Mouse (Mus musculus) v-Abl transformed pro-B cells (cell line): ENCODE measurements around the gene Slc30a1.

Experiments used
- in situ Hi-C, 2 experiments: fragments of 400-800 bp; cut with MboI; formaldehyde crosslinking; loops; one replicate each; pipeline ENCODE4 v1.15.1; 2025; ENCODE audit not compliant: unreplicated experiment in 2 of 2

Slc30a1 gene

DNA sequence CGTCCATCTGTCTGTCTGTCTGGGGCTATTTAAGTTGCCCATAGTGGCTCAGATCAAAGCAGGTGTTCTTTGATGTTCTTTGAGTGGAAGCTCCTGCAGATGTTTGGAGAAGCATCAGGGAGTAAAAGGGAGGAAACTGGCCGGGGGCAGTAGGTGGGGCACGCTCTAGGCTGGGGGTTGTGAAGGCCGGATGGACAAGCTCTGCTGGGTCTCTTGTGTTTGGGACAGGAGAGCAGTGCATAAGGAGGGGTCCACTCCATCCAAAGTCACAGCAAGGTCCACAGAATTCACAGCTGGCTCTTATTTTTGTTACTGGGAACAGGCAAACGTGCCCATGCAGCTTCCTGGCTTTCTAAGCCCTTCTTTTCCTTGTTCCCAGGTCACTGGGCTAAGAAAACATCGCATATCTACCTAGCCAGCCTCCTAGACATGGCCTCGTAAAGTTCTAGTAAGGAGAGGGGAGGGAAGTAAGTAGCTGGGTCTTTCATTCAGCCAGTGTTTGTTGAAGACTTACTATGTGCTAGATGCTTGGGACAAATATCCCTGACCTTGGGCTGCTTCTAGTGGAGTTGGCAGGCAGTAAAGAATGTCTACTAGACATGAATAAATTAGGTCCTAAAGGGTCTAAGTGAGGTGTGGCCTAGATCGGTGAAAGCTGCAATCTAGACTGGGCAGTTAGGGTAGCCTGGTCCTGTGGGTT is 25.9 kb downstream of the Slc30a1 start:
- in situ Hi-C loops: no loop called here

DNA sequence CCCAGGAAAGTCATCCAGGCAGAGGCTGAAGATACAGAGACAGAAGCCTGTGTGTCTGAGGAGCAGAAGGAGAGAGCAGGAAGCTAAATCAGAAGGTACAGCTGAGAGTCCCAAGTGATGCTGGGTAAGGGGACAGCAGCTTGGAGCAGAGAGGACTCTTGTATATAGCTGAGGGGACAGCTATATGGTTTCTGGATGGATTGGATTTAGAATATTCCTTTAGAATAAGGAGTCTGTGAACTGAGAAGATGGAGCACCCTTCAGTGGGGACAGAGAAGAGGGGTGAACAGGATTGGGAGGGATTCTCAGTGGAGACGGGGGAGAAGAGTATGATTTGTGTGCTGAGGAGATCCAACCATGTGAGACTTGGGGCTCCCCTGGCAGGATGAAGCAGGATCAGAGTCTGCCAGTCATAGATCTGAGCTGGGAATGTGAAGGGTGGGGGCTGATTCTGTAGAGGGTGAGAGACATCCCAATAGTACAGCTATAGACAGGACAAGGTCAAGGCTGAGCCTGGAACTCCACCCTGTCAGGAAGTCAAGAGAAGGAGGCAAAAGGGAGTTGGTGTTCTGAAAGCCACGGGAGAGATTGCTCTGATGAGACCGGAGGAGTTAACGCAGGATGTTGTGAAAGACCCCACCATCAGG is 26.5 kb downstream of the Slc30a1 start:
- in situ Hi-C loops: no loop called here

DNA sequence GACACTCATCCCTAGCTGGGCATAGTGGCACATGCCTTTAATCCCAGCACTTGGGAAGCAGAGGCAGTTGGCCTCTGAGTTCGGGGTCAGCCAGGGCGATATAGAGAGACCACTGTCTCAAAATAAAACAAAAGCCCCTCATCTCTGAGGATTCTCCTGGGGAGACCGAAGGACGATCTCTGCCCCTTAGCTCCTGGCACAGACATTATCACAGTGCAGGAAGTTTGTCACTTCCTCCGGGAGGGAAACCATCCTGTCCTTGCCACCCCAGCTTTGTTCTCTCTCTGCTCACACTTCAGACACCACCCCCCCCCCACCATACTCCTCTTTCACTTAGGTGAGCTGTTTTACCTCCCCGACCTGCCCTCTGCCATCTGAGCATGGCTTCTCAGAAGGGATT is 37.1 kb downstream of the Slc30a1 start:
- in situ Hi-C loops: no loop called here

DNA sequence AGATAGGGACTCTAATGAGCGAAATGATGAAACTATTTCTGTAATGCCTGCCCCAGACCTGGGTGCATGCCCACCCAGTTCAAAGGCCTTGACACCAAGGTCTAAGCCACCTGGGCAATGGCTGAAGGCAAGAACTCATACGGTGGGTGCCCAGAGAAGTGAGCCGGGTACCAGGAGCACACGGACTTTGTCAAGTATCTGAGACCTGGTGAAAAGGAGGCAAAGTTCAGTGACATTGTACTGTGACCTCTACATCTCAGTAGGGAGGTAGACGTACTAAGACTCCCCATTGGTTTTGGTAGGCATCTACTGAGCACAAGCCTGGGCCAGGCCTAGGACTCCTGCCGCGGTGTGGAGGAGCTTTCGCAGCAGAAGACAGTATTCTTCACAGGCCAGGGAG is 38.8 kb downstream of the Slc30a1 start:
- in situ Hi-C loops: no loop called here

DNA sequence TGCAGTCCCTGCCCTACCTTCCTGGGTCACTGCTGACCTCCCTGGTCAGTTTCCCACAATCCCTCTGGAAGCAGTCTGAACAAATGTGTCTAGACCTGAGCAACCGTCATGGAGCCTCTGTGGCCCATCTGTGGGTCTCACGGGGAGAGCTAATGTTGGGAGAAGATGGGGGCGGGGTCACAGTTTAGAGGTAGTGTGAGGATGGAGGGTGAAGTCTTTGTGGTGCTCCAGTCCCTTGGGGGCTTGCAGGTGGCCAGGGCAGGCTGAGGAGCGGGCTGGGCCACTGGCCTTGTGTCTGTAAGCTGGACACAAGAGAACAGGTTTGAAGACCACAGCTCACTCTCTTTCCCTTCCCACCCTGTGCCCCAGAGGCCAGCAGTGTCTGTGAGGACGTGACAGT is 39.2 kb downstream of the Slc30a1 start:
- in situ Hi-C loops: no loop called here

DNA sequence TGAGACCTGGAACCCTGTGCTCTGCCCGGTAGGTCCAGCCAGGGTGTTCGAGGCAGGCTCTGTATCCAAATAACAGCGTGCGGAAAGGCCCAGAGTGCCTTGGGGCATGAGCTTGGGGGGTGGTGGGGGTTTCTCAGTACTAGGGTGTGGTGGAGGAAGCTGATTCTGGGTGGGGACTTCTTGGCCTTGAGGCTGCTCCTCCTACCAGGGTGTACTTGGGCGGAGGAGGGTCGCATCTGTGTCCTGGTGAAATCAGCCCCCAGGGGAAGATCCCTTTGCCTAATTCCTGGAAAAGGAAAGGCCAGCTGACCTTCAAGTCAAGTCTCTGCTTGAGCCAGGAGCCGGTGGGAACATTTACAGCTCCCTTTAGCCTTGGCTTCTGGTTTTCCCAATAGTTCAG is 39.7 kb downstream of the Slc30a1 start:
- in situ Hi-C loops: no loop called here

DNA sequence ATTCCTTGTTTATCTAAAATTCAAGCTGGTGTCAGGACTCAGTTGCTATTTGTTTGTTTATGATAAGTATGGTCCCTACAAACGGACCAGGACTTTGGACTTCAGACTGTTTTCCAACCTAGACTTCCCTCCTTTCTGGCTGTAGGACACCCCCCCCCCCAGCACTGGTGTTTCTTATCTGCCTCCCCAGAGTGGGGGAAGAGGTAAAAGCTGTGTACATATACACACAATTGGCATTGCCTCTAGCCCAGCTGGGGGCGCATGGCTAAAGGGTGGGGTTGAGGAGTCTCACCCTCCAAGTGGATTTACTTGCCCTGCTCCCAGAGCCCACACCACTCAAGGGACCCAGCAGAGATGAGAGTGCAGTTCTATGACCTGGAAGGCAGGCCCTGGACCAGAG is 40.3 kb downstream of the Slc30a1 start:
- in situ Hi-C loops: no loop called here

DNA sequence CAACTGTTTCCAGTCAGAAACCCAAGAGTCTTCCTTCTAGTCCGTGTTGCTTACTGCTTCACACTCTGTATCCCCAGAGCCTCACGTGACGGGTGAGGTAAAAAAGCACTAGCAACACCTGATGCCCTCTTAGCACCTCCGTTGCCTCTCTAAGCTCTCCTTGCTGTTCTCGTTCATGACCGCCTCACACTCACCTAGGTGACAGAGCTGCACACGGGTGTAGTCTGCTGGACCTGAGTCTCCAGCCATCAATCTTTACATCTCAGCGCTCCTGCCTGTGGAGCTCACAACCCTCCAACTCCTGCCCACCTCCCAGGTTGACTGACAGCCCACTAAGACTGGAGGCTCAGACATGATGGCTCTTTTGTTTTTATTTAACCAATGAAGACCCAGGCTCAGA is 41.2 kb downstream of the Slc30a1 start:
- in situ Hi-C loops: no loop called here

DNA sequence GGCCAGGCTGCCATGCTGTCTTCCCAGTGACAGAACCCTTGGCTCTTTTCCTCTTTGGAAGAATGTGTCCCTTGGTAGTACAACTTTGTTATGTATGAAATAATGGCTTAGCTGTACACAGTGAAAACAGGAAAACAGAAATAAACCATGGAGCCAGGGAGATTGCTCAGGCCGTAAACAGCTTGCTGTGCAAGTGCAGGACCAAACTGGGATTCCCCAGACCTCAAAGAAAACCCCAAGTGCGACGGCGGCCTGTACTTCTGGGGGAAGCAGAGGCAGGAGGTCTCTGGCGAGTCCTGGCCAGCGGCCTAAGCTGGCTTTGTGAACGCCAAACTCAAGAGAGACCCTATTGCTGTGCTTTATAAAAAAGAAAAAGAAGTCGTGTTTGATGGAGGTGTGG is 42.0 kb downstream of the Slc30a1 start:
- in situ Hi-C loops: no loop called here

DNA sequence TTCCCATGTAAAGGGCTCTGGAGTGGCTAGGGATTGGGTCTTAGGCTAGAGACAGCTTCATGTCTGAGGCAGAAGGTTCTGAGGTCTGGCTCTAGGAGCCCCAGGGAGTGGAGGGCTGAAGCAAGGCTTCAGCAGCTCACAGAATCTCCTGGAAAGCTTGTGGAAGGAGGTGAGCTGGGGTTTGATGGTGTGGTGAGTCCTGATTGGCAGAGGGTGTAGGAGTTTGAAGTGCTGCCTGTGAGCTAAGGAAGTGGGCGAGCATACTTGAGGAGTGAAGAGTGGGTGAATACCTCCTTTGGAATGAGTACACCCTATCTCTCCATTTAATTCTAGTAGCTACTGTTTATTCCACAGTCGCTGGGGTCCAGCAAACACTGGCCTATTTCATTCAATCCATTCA is 44.0 kb downstream of the Slc30a1 start:
- in situ Hi-C loops: no loop called here

DNA sequence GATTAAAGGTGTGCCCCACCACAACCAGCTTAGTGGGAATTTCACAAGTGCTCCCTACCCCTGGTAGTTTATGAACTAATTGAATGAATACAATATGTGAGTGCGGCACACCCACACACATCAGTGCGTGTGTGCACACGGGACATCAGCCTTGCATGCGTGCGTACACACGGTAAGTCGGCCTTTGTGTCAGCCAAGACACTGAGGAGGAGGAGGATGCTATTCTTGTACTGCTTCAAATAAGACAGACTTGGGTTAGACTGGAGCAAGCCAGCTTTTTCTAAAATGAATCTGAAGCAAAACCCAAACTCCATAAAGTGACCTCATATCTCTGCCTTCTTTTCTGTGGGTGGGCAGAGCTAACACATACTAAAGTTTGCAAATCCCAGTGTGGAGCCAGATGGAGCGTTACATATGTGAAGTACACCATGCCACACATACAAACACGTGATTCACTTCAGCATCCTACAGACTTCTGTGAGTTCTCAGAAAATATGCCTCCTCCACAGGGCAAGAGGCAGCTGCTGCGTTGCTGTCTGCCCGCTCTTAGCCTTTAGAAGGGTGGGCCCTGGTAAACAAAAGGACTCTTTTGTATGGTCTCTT is 46.3 kb downstream of the Slc30a1 start:
- in situ Hi-C loops: no loop called here

DNA sequence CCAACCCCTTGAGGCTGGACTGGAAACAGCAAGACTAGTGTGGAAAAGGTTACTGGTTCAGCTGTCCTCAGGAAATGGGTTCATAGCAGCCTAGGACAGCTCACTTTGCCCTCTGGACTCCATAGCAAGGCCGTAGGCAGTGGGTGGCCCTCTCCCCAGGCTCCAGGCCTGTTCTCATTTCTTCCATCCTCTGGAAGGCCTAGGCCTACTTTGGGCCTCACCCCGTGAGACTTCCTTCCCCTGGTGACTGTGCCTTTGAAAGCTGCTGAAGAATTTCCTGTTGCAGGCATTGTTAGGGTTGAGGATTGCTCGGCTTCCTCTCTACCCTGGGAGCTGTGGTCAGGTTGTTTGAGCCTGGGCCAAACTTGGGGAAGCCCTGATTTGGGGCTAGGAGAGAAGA is 48.5 kb downstream of the Slc30a1 start:
- in situ Hi-C loops: no loop called here

DNA sequence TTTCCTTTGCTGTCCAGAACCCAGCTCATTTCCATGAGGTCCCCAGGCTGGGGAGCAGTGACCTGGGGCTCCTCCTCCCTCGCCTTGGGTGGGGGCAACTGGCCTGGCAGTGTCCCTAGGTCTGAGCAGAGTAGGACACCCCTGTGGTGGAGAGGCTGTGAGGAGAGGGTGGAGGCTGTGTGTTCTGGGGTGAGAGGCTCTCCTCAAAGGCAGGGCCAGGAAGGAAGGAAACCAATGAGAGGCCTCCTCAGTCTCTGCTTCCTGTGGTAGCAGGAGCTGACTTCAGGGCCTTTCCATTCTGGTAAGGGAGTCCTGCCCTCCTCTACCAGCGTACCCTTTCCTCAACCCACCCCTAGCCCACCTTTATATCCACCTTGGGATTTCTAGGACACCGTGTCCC is 49.7 kb downstream of the Slc30a1 start:
- in situ Hi-C loops: no loop called here

DNA sequence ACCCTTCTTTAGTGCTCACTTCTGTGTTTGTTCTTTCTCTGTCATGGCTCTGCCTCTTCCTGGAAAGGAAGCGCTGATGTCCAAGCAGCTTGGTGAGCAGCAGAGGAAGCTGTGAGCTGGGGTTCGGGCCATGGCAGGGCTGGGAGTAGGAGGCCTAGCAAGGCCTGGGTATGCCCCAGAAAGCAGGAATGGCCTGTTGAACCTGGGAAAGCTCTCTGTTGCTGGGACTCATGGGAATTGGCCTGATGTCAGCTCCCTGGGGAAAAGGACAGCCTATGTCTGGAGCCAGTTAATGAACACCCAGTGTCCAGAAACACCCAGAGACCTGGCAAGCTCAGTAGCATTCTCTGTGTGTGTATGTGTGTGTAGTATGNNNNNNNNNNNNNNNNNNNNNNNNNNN is 50.3 kb downstream of the Slc30a1 start:
- in situ Hi-C loops: no loop called here

DNA sequence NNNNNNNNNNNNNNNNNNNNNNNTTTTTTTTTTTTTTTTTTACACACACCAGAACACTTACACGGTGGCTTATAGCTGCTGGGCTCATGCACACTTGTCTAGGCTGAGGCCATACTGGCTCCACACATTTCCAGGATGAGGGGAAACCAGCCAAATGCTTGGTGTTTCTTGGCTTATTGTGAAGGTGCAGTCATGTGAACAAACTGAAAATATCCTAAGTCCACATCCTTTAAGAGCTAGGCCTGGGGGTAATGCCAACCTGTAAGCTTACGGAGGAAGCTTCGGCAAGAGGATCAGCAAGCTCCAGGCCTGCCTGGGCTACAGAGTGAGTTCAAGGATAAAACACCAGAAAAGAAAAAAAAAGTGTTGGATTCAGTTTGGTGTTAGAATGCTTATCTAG is 50.8 kb downstream of the Slc30a1 start:
- in situ Hi-C loops: no loop called here

DNA sequence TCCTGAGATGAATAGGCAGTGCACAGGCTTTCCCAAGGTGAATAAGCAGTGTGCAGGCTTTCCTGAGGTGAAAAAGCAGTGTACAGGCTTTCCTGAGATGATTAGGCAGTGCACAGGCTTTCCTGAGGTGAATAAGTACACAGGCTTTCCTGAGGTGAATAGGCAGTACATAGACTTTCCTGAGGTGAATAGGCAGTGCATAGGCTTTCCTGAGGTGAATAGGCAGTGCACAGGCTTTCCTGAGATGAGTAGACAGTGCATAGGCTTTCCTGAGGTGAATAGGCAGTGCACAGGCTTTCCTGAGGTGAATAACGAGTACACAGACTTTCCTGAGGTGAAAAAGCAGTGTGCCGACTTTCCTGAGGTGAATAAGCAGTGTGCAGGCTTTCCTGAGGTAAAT is 54.4 kb downstream of the Slc30a1 start:
- in situ Hi-C loops: loop anchor here (5.0 kb wide), 1 partner anchor 124 kb away; no protein-coding TSS in a partner anchor
